Mouse (Mus musculus): Measurements from ENCODE around the gene Cnn1.

DNA sequence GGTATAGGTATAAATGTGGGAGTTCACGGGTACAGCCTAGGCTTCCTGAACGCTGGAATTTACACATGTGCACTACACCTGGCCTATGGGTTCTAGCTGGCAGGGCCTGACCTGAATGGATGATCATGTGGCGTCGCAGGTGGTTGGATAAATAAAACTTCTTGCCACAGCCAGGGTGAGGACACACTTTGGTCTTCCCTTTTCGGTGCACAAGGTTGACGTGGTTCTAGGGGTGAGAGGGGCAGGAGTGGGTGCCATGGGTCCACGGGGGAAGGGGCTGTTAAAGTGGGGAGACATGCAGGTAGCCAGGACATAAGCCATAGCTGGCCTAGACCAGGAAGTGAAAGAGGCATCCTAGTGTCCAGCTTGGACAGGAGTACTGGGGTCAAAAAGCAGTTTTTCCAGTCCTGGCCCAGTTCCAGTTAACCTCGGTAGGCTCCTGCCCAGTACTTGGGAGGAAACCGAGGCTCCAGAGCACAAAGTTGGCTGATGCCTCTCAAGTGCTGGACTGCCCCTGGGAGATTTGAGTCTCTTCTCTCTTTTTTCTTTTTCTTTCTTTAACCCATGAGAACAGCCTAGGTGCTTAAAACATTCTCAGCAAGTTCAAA, 42.6 kb upstream of the Cnn1 start:
- TF ChIP-seq POLR2A (IDR thresholded peaks at IDR 0.05; ENCODE audit: insufficient read depth, low read depth, low read length) = no peak
- TF ChIP-seq CTCF (IDR thresholded peaks at IDR 0.05) = no peak
